Mouse (Mus musculus) right cerebral cortex, postnatal 14 days (tissue): ENCODE data around the gene Sel1l2.
"Not testable (repeated sequence)": the region's sequence is repeated elsewhere in the genome, so short reads cannot be mapped to it uniquely, and the experiment has no call there.

Source experiments
- DNase-seq: peaks from one replicate; pipeline ENCODE4 v3.0.0; 2022

The Sel1l2 gene

DNA sequence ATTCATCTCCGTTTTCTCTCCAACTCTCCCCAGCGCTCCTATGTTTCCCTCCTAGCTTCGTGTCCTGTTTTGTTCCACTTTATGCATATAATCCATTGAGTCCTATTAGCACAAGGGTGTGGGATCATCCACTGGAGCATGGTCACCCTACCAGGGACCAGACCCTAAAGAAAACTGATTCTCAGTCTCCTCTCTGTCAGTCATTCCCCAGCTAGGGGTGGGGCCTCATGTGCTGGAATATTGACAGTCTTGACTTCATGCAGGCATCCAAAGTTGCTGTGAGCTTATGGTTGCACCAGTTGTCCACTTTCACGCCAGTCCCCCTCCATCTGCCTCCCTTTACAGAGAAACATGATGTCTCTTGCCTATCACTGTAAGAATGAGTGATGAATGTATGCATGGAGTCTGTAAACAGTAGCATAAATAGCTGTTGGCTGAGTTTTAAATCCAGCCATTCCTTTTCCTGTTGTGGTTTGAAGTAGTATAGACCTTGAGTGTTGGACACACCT, 174.9 kb downstream of the Sel1l2 start:
- no peak for DNase-seq

GRCm38 (mm10) chr2:140203756-140204155, 185.8 kb downstream of the Sel1l2 start:
- DNase-seq: no peak

DNA sequence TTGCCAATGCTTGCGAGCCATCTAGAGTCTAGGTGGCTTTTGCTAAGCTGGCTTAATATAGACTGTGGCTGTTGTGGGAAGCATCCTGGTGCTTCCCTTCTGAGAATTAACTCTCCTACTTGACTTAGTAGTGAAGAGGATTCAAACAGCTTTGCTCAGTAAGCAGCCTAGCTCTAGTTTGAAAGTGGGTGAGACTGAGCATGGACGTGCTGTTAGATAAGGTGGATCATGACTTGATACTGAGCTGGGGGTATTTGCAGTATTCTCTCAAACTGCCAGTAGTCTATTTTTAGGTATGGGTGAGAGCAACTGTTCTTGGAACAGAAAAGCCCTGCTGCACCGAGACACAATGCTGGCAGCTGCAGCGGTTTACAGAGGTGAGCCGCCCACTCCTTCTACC, 186.9 kb downstream of the Sel1l2 start:
- DNase-seq: no peak

DNA sequence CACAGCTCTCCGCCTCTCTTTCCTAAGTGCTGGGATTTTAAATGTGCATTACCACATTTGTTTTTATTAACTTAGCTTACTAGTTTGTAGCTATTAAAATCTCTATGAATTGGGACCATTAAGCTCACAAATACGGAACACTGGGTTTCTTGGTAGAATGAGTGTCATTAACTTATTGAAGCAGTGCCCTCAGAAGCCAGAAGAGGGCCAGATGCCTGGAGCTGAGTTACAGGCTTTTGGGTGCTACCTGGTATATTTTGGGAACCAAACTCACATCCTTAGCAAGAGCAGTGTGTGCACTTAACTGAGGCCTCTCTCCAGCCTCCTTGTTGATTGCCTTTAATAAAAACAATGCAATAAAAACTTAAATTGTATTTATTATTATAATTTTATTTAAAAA, 188.8 kb downstream of the Sel1l2 start:
- no peak for DNase-seq

GRCm38 (mm10) chr2:140185685-140186210, 203.8 kb downstream of the Sel1l2 start:
- DNase-seq: not testable (repeated sequence)
